Mouse (Mus musculus) layer of hippocampus, adult 11-12 months (tissue): ENCODE measurements around the gene Actr1b.
A peak's percentile ranks its signal among the peaks of the same experiment; 100 is the strongest.
"Not testable (repeated sequence)": the region's sequence is repeated elsewhere in the genome, so short reads cannot be mapped to it uniquely, and the experiment has no call there.

Source experiments
- DNase-seq: peaks from one replicate; pipeline ENCODE4 v3.0.0; 2022; ENCODE audit warnings: low spot score

Actr1b gene

GRCm38 (mm10) chr1:36697030-36697429 is 17.2 kb downstream of the Actr1b start:
- DNase-seq, result no peak

GRCm38 (mm10) chr1:36696411-36696810 is 17.8 kb downstream of the Actr1b start:
- no peak for DNase-seq

- DNase-seq, result no peak
Measured at GRCm38 (mm10) chr1:36694871-36695270, 19.4 kb downstream of the Actr1b start.

- peak; percentile 96 for DNase-seq
Measured at GRCm38 (mm10) chr1:36691271-36692155, 22.7 kb downstream of the Actr1b start, which contains the start of gene Cox5b. Cox5b (plus strand) TSS chr1:36691449.

- DNase-seq, result no peak
Measured at GRCm38 (mm10) chr1:36690671-36691235, 23.5 kb downstream of the Actr1b start.

GRCm38 (mm10) chr1:36683810-36684467 is 30.3 kb downstream of the Actr1b start:
- peak; percentile 85 for DNase-seq

- no peak for DNase-seq
Measured at GRCm38 (mm10) chr1:36682620-36683355, 31.4 kb downstream of the Actr1b start, which contains the start of gene Fam178b. Fam178b (minus strand) TSS chr1:36683183.

GRCm38 (mm10) chr1:36680893-36681292 is 33.3 kb downstream of the Actr1b start:
- DNase-seq, result no peak

GRCm38 (mm10) chr1:36674936-36675335 is 39.3 kb downstream of the Actr1b start:
- DNase-seq, result no peak

- DNase-seq, result no peak
Measured at GRCm38 (mm10) chr1:36672648-36673350, 41.4 kb downstream of the Actr1b start.

GRCm38 (mm10) chr1:36671260-36671659 is 43.0 kb downstream of the Actr1b start:
- no peak for DNase-seq

- DNase-seq, result no peak
Measured at GRCm38 (mm10) chr1:36670256-36670655, 44.0 kb downstream of the Actr1b start.

GRCm38 (mm10) chr1:36668007-36668406 is 46.2 kb downstream of the Actr1b start:
- not testable (repeated sequence) for DNase-seq

- no peak for DNase-seq
Measured at GRCm38 (mm10) chr1:36665934-36666333, 48.3 kb downstream of the Actr1b start.

GRCm38 (mm10) chr1:36665165-36665723 is 49.0 kb downstream of the Actr1b start:
- no peak for DNase-seq

- peak; percentile 48 for DNase-seq
Measured at GRCm38 (mm10) chr1:36664457-36664856, 49.8 kb downstream of the Actr1b start.

GRCm38 (mm10) chr1:36658621-36659399 is 55.4 kb downstream of the Actr1b start:
- no peak for DNase-seq

GRCm38 (mm10) chr1:36657658-36658415 is 56.4 kb downstream of the Actr1b start:
- no peak for DNase-seq

GRCm38 (mm10) chr1:36656233-36656632 is 58.0 kb downstream of the Actr1b start:
- DNase-seq, result no peak
